Mouse (Mus musculus): ENCODE measurements around the gene Plekhh1. TPM values are rescaled to one million over a fixed set of nuclear protein-coding genes. Genes with fewer than 3 reads are reported as not detected.

Plekhh1 gene
- polyA plus RNA-seq, 1 experiment from 2014 or later: 3.1 TPM

- Histone ChIP-seq H3K36me3 (ENCODE audit: control insufficient read depth, insufficient read depth, low read length) (no peaks in the 10 kb centered on the region), H3K27ac (replicated peaks; ENCODE audit: low read depth, low read length) (no peak overlapping the region), H3K27me3 (ENCODE audit: control insufficient read depth, insufficient read depth, low read length) (no peaks in the 10 kb centered on the region), H3K4me1 (ENCODE audit: control insufficient read depth, insufficient read depth, low read length) (no peaks in the 10 kb centered on the region), H3K4me3 (replicated peaks; ENCODE audit: low read depth, low read length) (no peak overlapping the region), H3K9ac (replicated peaks; ENCODE audit: low read length) (no peak overlapping the region), H3K9me3 (ENCODE audit: control insufficient read depth, low read length) (no peaks in the 10 kb centered on the region), H3K4me2 (ENCODE audit: low read length) (no peak overlapping the region)
- WGBS: 31% methylated on average over 3 of the region's 3 CpGs
- peak; percentile 81 for DNase-seq
- no peak for ATAC-seq (ENCODE audit: low FRiP score, low TSS enrichment)
These were observed 93.9 kb downstream of the Plekhh1 start for GRCm38 (mm10) chr12:79122820-79123219.

GRCm38 (mm10) chr12:79130299-79131177 is 101.6 kb downstream of the Plekhh1 start, which contains the start of gene Arg2:
Arg2 (plus strand) TSS chr12:79130777.
- Histone ChIP-seq H3K4me2 (ENCODE audit: low read length) (peak within 1 kb of the TSS; percentile 91), H3K27ac (replicated peaks; ENCODE audit: low read depth, low read length) (peak within 1 kb of the TSS; percentile 64), H3K27me3 (ENCODE audit: control insufficient read depth, insufficient read depth, low read length) (peaks cover 15% of the 10 kb centered on the region), H3K9me3 (ENCODE audit: control insufficient read depth, low read length) (no peaks in the 10 kb centered on the region), H3K4me1 (ENCODE audit: control insufficient read depth, insufficient read depth, low read length) (0 out of 2 replicates have a peak, but pooled peaks cover 6% of the 10 kb centered on the region), H3K9ac (replicated peaks; ENCODE audit: low read length) (peak within 1 kb of the TSS; percentile 68), H3K4me3 (replicated peaks; ENCODE audit: low read depth, low read length) (peak within 1 kb of the TSS; percentile 56), H3K36me3 (ENCODE audit: control insufficient read depth, insufficient read depth, low read length) (no peaks in the 10 kb centered on the region)
- under 1% methylated on average over 47 of the region's 47 CpGs for WGBS
- ATAC-seq (ENCODE audit: low FRiP score, low TSS enrichment): peak; percentile 91
- peak; percentile 90 for DNase-seq

Other genes starting within 250 kb of the Plekhh1 start
- 141 and 165 TPM in 2 replicates for gene Atp6v1d, start 167.5 kb upstream of the Plekhh1 start, polyA plus RNA-seq (2014; fragmentation: Nextera tagmentation; extraction: Ambion mirVana)
- 132 and 143 TPM in 2 replicates for gene Eif2s1, start 167.3 kb upstream of the Plekhh1 start, polyA plus RNA-seq (2014; fragmentation: Nextera tagmentation; extraction: Ambion mirVana)
- 0.92 and 1.3 TPM in 2 replicates for gene Plek2, start 122.2 kb upstream of the Plekhh1 start, polyA plus RNA-seq (2014; fragmentation: Nextera tagmentation; extraction: Ambion mirVana)
- gene Tmem229b, start 21.5 kb upstream of the Plekhh1 start, polyA plus RNA-seq (2014; fragmentation: Nextera tagmentation; extraction: Ambion mirVana): 54.4 and 62.1 TPM in 2 replicates
- 17.3 and 22.2 TPM in 2 replicates for gene Pigh, start 60.5 kb downstream of the Plekhh1 start, polyA plus RNA-seq (2014; fragmentation: Nextera tagmentation; extraction: Ambion mirVana)
- 31.1 and 35.8 TPM in 2 replicates for gene Arg2, start 101.6 kb downstream of the Plekhh1 start, polyA plus RNA-seq (2014; fragmentation: Nextera tagmentation; extraction: Ambion mirVana)
- gene Vti1b, start 143.5 kb downstream of the Plekhh1 start, polyA plus RNA-seq (2014; fragmentation: Nextera tagmentation; extraction: Ambion mirVana): 158 and 174 TPM in 2 replicates
- gene Rdh11, start 163.1 kb downstream of the Plekhh1 start, polyA plus RNA-seq (2014; fragmentation: Nextera tagmentation; extraction: Ambion mirVana): 27.7 and 31.6 TPM in 2 replicates
- gene Rdh12, start 179.8 kb downstream of the Plekhh1 start, polyA plus RNA-seq (2014; fragmentation: Nextera tagmentation; extraction: Ambion mirVana): 0.86 and 0.97 TPM in 2 replicates

Data from midbrain, embryonic 14.5 days (tissue).